Mouse (Mus musculus): ENCODE results near the gene Siglec1. TPM values are rescaled to one million over a fixed set of nuclear protein-coding genes. Genes with fewer than 3 reads are reported as not detected.

Gene Siglec1
- polyA plus RNA-seq, 2 experiments = 0.70 to 0.93 TPM

DNA sequence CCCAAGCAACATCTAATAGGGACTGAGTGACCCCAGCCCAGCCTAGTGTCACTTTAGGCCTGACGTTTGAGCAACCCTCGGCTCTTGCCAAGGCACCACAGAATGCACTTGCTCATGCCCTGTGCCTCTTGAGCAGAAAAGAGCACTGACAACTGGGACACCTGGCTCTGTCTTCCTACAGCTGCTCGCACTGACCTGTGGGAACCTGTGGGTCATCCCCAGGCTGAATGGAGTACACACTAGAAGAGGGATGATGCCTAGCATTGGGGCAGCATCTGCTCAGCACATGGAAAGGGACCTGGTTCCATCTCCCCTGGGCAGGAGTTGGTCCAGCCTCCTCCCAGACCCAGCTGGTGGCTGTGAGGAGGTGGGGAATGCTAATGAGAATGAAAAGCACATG lies 59.6 kb downstream of the Siglec1 start:
- no peaks in the 10 kb centered on the region for H3K36me3 ChIP-seq (replicated peaks; ENCODE audit: control insufficient read depth, insufficient read depth, low read depth)
- WGBS (ENCODE audit: insufficient replicate concordance) = 92% methylated on average over 3 of the region's 3 CpGs

DNA sequence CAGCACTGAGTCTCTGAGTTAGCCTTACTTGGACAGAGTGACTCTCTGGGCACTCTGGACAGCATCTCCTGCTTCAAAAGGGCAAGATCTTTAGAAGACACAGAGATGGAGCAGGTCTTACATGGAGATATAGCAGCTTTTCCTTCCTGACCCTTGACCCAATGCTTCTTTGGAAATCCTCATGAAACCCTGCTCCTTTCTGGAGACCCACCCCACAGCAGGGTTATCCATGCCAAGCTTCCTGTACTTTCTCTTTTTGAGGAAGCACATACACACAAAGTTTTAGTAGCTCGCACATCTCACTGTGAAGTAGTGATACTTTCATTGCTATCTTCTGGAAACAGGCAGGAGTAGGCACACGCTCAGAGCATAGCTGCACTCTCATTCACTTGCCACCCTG lies 61.3 kb downstream of the Siglec1 start:
- DNase-seq (ENCODE audit: low read depth in 3 of 3, low spot score in 3 of 3) (no peak), ATAC-seq (ENCODE audit: insufficient read depth) (no peak)
- no peak for TF ChIP-seq EP300 (IDR thresholded peaks at IDR 0.05; ENCODE audit: low read depth)
- Histone ChIP-seq H3K36me3 (replicated peaks; ENCODE audit: control insufficient read depth, insufficient read depth, low read depth) (no peaks in the 10 kb centered on the region), H3K9me3 (ENCODE audit: control insufficient read depth, low read length) (no peaks in the 10 kb centered on the region), H3K4me3 (ENCODE audit: insufficient read depth in 1 of 2, low read depth in 2 of 2, low read length in 2 of 2) (no peak overlapping the region), H3K9ac (replicated peaks) (no peak overlapping the region), H3K4me1 (replicated peaks; ENCODE audit: control insufficient read depth in 2 of 2, insufficient read depth in 2 of 2, low read length in 1 of 2) (peaks cover 5 to 7% of the 10 kb centered on the region in 2 experiments; a peak in 3 of 4 replicates), H3K27me3 (ENCODE audit: control insufficient read depth, insufficient read depth, low read length) (no peaks in the 10 kb centered on the region), H3K27ac (no peak overlapping the region), H3K4me2 (ENCODE audit: low read depth) (no peak overlapping the region)
- WGBS (ENCODE audit: insufficient replicate concordance) = 58% methylated on average over 2 of the region's 2 CpGs

More for the DNA sequence above, 59.6 kb downstream of the Siglec1 start:
- no peak overlapping the region for H3K27ac ChIP-seq
- no peaks in the 10 kb centered on the region for H3K27me3 ChIP-seq (ENCODE audit: control insufficient read depth, insufficient read depth, low read length)
- H3K9me3 ChIP-seq (ENCODE audit: control insufficient read depth, low read length) = no peaks in the 10 kb centered on the region
- ATAC-seq (ENCODE audit: insufficient read depth) = no peak
- no peak overlapping the region for H3K4me2 ChIP-seq (ENCODE audit: low read depth)
- no peak overlapping the region for H3K4me3 ChIP-seq (ENCODE audit: insufficient read depth in 1 of 2, low read depth in 2 of 2, low read length in 2 of 2)
- TF ChIP-seq CTCF (IDR thresholded peaks at IDR 0.05; ENCODE audit: low read depth) (no peak), EP300 (IDR thresholded peaks at IDR 0.05; ENCODE audit: low read depth) (no peak)
- DNase-seq (ENCODE audit: low read depth in 3 of 3, low spot score in 3 of 3) = no peak
- H3K4me1 ChIP-seq (replicated peaks; ENCODE audit: control insufficient read depth in 2 of 2, insufficient read depth in 2 of 2, low read length in 1 of 2) = peaks cover 10 to 18% of the 10 kb centered on the region in 2 experiments
- no peak overlapping the region for H3K9ac ChIP-seq (replicated peaks)

Small RNA genes within 50 kb of the gene (microRNA-seq; reads per million reads assigned to microRNA genes)
- gene Mir6973b = not detected

Other genes starting within 250 kb of the Siglec1 start
- gene 4930402H24Rik, start 180.4 kb downstream of the Siglec1 start, polyA plus RNA-seq (2012; rRNA removed) = 3.9 and 4.4 TPM in 2 replicates
- 6.9 and 8.6 TPM in 2 replicates for gene 4930402H24Rik, start 180.4 kb downstream of the Siglec1 start, polyA plus RNA-seq (2014; fragmentation: Nextera tagmentation; extraction: Ambion mirVana)
- 3.1 and 3.2 TPM in 2 replicates for gene Atrn, start 180.3 kb downstream of the Siglec1 start, polyA plus RNA-seq (2012; rRNA removed)
- 2.4 and 2.5 TPM in 2 replicates for gene Atrn, start 180.3 kb downstream of the Siglec1 start, polyA plus RNA-seq (2014; fragmentation: Nextera tagmentation; extraction: Ambion mirVana)
- 0.16 and 0.40 TPM in 2 replicates for gene Gfra4, start 43.7 kb downstream of the Siglec1 start, polyA plus RNA-seq (2012; rRNA removed)
- 0.10 and 0.15 TPM in 2 replicates for gene Gfra4, start 43.7 kb downstream of the Siglec1 start, polyA plus RNA-seq (2014; fragmentation: Nextera tagmentation; extraction: Ambion mirVana)
- gene Adam33, start 23.0 kb downstream of the Siglec1 start, polyA plus RNA-seq (2012; rRNA removed) = 0.31 and 0.67 TPM in 2 replicates
- gene Adam33, start 23.0 kb downstream of the Siglec1 start, polyA plus RNA-seq (2014; fragmentation: Nextera tagmentation; extraction: Ambion mirVana) = 0.17 and 0.43 TPM in 2 replicates
- 1.6 and 2.1 TPM in 2 replicates for gene Hspa12b, start 40.5 kb upstream of the Siglec1 start, polyA plus RNA-seq (2012; rRNA removed)
- 0.71 and 0.76 TPM in 2 replicates for gene Hspa12b, start 40.5 kb upstream of the Siglec1 start, polyA plus RNA-seq (2014; fragmentation: Nextera tagmentation; extraction: Ambion mirVana)
- gene Gm11037, start 46.7 kb upstream of the Siglec1 start, polyA plus RNA-seq (2012; rRNA removed) = not detected in 2 replicates
- gene Gm11037, start 46.7 kb upstream of the Siglec1 start, polyA plus RNA-seq (2014; fragmentation: Nextera tagmentation; extraction: Ambion mirVana) = not detected in 2 replicates
- 105 and 125 TPM in 2 replicates for gene 1700037H04Rik, start 73.3 kb upstream of the Siglec1 start, polyA plus RNA-seq (2012; rRNA removed)
- 129 and 153 TPM in 2 replicates for gene 1700037H04Rik, start 73.3 kb upstream of the Siglec1 start, polyA plus RNA-seq (2014; fragmentation: Nextera tagmentation; extraction: Ambion mirVana)
- gene Cenpb, start 93.3 kb upstream of the Siglec1 start, polyA plus RNA-seq (2012; rRNA removed) = 11.0 and 12.4 TPM in 2 replicates
- gene Cenpb, start 93.3 kb upstream of the Siglec1 start, polyA plus RNA-seq (2014; fragmentation: Nextera tagmentation; extraction: Ambion mirVana) = 2.7 and 3.0 TPM in 2 replicates
- 156 and 166 TPM in 2 replicates for gene Cdc25b, start 100.2 kb upstream of the Siglec1 start, polyA plus RNA-seq (2012; rRNA removed)
- gene Cdc25b, start 100.2 kb upstream of the Siglec1 start, polyA plus RNA-seq (2014; fragmentation: Nextera tagmentation; extraction: Ambion mirVana) = 184 and 209 TPM in 2 replicates
- 2.2 TPM in 2 replicates for gene Spef1, start 100.5 kb upstream of the Siglec1 start, polyA plus RNA-seq (2012; rRNA removed)
- 1.3 and 1.4 TPM in 2 replicates for gene Spef1, start 100.5 kb upstream of the Siglec1 start, polyA plus RNA-seq (2014; fragmentation: Nextera tagmentation; extraction: Ambion mirVana)
- 19.5 and 20.0 TPM in 2 replicates for gene Ap5s1, start 120.3 kb upstream of the Siglec1 start, polyA plus RNA-seq (2012; rRNA removed)
- 13.1 and 17.0 TPM in 2 replicates for gene Ap5s1, start 120.3 kb upstream of the Siglec1 start, polyA plus RNA-seq (2014; fragmentation: Nextera tagmentation; extraction: Ambion mirVana)
- 25.9 and 31.5 TPM in 2 replicates for gene Mavs, start 147.3 kb upstream of the Siglec1 start, polyA plus RNA-seq (2012; rRNA removed)
- gene Mavs, start 147.3 kb upstream of the Siglec1 start, polyA plus RNA-seq (2014; fragmentation: Nextera tagmentation; extraction: Ambion mirVana) = 25.9 and 27.4 TPM in 2 replicates
- 9.5 and 14.3 TPM in 2 replicates for gene Pank2, start 175.7 kb upstream of the Siglec1 start, polyA plus RNA-seq (2012; rRNA removed)
- gene Pank2, start 175.7 kb upstream of the Siglec1 start, polyA plus RNA-seq (2014; fragmentation: Nextera tagmentation; extraction: Ambion mirVana) = 24.3 and 26.9 TPM in 2 replicates